Mouse (Mus musculus): ENCODE measurements at regions not wholly inside any gene's neighbourhood (a gene's known extent, or its start where the extent isn't known, plus 50 kb on each side); places are given as distances from the start of the nearest gene placed in this dataset.

DNA sequence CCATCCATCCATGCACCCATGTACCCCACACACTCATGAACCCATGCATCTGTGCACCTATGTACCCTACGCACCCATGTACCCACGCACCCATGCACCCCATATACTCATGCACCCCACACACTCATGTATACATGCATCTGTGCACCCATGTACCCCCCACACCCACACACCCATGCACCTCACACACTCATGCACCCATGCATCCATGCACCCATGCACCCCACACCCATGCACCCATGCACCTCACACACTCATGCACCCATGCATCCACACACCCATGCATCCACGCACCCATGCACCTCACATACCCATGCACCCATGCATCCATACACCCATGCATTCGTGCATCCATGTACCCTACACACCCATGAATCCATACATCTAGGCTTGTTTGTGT lies 63.6 kb downstream of the 4930564D02Rik start:
- DNase-seq (ENCODE audit: extremely low spot score): no peak

DNA sequence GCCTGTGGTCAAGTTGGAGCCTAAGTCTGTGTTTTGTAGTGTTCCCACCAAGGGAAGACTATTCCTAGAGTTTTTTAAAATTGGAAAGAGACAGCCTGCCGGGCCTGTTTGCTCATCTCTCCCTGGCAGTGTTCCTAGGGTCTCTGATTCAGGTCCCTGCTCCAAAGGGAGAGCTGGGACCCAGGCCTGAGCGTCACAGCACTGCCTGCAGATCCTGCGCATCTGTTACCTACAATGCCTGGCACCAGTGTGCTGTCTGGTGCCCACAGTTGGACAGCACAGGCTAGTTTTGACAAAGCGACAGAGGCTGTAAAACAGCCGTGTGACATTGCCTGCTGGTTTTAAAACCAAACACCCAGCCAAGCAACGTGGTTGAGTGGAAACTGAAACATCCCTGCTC lies 64.4 kb downstream of the 4930564D02Rik start:
- no peak for DNase-seq (ENCODE audit: extremely low spot score)

DNA sequence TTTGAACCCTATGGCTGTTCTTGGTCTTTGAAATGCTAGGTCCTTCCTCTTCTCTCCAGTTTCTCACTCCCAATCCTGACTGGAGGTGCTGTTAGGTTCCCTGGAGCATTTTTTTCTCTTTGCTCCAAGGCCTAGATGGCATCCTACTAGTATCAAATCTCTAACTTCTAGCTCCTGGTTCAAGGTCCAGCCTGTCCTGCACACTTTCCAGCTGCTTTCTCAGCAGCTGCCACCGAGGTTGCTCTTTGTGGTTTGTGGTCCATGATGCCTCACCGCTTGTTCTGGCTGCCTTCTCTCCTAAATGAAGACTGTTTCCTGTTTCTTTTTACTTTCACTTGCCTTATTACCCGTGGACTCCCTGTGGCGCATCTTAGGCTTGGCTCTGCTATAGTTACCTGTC lies 66.4 kb downstream of the 4930564D02Rik start:
- no peak for DNase-seq (ENCODE audit: extremely low spot score)

GRCm38 (mm10) chr3:105141170-105141971 lies 74.7 kb downstream of the 4930564D02Rik start:
- DNase-seq (ENCODE audit: extremely low spot score): no peak

DNA sequence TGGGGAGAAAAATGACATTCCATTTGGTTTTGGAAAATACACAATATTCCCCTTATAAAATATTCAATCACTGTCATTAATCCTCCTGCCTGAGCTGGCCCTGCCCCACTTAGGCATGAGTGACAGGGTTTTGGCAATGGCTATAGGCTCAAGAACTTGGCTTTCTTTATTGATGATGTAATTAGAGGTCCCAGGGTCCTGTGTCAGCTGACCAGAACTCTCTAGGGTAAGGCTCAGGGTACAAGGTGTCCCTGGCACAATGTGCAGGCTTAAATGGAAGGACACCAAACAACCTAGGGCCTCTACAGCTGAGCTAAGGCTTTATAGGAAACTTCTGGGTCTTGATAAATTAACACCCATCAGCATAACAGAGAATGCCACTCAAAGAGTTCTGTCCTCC lies 76.0 kb downstream of the 4930564D02Rik start:
- no peak for DNase-seq (ENCODE audit: extremely low spot score)

GRCm38 (mm10) chr3:105151475-105152157 lies 85.0 kb downstream of the 4930564D02Rik start:
- peak; percentile 58 for DNase-seq (ENCODE audit: extremely low spot score)

DNA sequence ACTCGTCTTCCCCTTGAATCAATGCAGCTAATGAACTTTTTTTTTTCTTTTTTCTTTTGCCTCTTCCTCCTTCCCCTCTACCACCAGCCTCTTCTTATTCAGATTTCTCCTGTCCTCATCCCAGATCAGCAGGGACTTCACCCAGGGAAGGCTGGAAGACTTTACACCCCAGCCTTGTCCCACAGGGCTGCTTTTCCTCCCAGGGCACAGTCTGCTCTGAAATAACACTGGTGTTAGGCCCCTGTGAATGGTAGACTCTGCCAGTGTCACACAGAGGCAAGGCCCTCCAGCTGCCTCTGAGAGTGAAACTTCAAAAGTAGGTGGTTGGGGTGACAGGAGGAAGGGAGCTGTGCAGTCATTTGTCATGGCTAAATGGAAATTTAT lies 85.5 kb downstream of the 4930564D02Rik start:
- no peak for DNase-seq (ENCODE audit: extremely low spot score)

DNA sequence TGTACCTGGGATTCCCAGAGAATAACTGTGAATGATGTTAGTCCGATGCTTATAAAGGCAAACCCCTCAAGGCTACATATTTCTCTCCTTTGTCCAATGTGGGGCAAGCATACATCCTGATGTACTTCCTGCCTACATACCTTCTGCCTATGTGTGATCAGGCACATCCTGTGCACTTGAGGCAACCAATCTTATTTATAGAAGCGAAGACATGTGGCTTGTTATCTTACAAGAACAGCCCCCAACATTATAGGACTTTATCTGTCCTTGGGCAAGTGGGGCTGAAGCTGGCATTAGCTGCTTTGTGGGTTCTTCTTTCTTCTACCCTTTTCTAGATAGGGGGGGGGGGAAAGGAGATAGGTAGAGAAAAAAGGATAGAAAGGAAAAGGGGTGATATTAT lies 91.7 kb downstream of the 4930564D02Rik start:
- DNase-seq (ENCODE audit: extremely low spot score): no peak

DNA sequence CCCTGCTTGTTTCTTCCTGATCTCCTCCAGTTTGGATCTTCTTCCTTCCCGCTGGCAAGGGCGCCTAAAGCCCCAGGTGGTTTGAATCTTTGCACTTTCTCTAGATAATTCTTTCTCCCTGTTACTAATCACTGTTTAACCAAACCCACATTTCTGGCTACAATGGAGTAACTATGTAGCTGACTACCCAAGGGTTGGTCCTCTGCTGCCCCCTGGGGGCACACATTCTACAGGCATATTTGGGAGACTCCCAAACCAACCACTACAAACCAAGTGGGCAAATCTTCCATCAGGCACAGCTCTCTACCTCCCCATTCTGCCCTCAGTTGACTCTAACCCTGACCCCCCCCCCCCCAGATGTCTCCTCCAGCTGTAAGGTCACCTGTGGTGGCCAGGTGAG lies 98.7 kb downstream of the 4930564D02Rik start:
- DNase-seq (ENCODE audit: extremely low spot score): peak; percentile 63

DNA sequence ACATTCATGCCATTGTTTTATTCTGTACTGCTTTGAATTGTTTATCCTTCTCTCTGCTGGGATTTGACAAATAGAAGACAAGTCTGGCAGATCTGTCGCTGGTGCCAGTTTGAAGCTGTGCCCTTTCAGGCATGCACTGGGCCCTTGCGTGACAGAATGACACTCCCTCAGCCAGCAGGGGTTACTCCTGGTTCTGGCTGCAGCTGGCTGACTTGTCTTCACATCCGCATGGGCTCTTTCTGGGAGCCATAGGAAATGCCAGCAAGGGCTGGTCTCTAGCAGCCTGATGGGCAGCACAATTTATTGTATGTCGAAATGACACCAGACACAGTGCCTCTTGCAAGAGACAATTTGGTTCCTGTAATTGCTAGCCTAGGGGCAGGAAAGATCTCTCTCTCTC lies 102.5 kb downstream of the 4930564D02Rik start:
- no peak for DNase-seq (ENCODE audit: extremely low spot score)

DNA sequence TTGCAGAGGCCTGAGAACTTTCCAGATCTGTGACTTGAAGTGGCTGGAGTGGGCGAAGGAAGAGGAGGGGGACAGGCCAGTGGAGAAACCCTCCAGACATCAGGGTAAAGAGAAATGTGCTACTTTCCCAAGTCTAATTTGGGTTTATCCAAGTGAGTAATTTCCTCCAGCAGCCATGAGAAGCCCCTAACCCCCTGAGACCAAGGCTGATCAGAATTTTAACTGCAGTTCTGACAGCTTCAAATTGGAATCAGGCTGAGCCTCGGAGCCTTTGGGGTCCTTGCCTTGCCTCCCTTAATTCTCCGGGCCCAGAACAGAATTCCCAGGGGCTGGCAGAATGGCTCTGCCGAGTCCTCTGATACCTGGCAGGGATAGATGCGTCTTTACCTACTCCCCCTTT lies 104.9 kb downstream of the 4930564D02Rik start:
- DNase-seq (ENCODE audit: extremely low spot score): no peak

DNA sequence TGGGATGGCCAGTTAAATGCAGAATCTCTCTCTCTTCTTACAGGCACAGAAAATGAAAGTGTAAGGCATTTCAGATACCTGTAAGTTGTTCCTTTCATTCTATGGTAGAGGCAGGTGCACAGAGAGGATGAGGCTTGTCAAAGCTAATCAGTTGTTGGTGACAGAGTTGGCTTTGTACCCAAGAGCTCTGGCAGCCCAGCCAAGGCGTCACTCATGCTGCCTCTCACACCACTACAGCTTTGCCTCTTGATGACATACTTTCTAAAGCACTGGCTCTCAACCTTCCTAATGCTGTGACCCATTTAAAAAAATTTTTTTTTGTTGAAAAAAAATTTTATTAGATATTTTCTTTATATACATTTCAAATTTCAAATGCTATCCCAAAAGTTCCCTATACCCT lies 105.4 kb downstream of the 4930564D02Rik start:
- no peak for DNase-seq (ENCODE audit: extremely low spot score)

DNA sequence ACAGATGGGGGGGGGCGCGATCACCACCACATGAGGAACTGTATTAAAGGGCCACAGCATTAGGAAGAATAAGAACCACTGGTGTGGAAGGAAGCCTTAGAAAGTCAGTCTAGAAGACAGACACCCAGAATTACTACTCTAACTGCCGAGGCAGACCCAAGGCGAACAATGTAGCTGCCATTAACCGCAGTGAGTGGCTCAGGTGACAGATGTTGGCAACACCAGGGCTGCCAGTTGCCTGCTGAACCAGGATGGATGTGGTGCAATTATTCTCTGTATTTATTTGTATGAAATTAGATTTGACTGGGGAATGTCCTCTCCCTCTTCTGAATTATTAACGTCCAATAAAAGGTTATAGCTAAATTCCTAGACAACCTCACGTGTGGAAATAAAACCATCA lies 124.7 kb downstream of the 4930564D02Rik start:
- no peak for DNase-seq (ENCODE audit: extremely low spot score)

- DNase-seq (ENCODE audit: extremely low spot score): no peak
Measured at GRCm38 (mm10) chr3:105191830-105192229, 125.2 kb downstream of the 4930564D02Rik start.

DNA sequence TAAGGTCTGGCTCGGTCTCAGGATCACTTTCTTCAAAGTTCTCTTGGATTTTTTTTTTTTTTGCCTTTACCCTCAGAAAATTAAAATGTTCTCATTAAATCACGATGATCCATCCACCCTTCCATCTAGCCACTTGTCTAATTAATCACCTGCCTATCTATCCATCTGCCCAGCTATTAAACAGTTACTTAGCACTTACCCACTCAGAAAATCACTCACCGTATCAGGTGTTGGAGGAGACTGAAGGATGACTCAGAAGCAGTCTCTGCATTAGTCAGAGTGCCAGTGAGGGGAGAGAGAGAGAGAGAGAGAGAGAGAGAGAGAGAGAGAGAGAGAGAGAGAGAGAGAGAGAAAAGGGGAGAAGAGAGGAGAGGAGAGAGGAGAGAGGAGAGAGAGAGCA lies 134.1 kb downstream of the 4930564D02Rik start:
- DNase-seq (ENCODE audit: extremely low spot score): no peak

- DNase-seq (ENCODE audit: extremely low spot score): peak; percentile 32
Measured at GRCm38 (mm10) chr3:105209164-105209563, 142.5 kb downstream of the 4930564D02Rik start.

- DNase-seq (ENCODE audit: extremely low spot score): no peak
Measured at GRCm38 (mm10) chr3:105211023-105211422, 144.4 kb downstream of the 4930564D02Rik start.

- no peak for DNase-seq (ENCODE audit: extremely low spot score)
Measured at GRCm38 (mm10) chr3:105211726-105212125, 145.1 kb downstream of the 4930564D02Rik start.

DNA sequence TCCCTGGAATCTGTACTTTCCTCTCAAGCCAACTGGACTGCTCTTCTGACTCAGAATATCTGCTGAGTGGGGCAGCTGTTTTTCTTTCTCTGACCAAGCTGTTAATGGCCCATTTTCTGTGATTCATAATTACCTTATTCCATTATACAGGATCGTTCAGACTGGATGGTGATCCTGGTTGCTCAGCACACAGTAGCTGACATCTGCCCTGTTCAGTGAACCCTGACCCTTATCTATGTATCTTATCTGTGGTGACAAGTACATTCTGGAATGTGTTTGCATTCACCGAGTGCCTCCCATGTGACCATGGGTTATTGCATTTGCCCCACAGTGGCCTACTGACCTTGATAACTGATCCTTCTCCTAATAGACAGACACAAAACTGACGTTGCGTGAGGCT lies 148.2 kb downstream of the 4930564D02Rik start:
- peak; percentile 27 for DNase-seq (ENCODE audit: extremely low spot score)

DNA sequence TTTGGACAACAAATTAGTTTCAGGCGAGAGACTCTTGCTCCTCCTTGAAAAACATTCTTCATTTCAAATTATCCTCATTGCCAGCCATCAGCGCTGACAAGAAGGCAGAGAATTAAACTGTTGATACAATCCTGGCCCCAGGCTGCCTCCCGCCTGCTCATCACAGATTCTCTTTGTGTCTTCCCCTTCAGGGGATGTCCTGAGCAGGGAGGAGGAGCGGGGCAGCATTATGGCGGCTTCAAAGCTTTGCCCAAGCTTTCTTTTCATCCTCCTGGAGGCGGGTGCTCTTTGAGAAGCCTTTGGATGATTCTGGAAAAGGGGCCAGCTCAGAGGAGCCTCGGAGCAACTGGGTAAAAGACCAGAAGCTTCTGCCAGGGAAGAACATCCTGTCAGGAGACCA lies 149.1 kb downstream of the 4930564D02Rik start:
- DNase-seq (ENCODE audit: extremely low spot score): peak; percentile 31

DNA sequence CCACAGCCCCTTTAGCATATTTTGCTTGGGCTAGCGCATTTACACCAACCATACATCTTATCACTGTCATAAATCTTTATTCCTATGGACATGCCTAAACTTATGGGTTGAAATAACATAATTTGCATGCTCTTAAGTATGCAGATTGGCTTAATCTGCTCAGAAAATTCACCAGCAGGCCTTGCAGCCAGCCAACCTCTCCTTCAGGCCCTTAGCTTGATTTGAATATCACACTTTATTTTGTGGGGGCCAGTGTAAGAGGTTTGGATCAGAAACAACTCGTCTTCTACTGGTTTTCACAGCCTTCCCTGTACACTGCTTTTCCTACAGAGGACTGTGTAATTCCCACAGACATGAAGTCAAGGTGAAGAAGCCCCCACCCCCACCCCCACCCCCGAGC lies 153.0 kb downstream of the 4930564D02Rik start:
- no peak for DNase-seq (ENCODE audit: extremely low spot score)

GRCm38 (mm10) chr3:105220641-105221040 lies 154.0 kb downstream of the 4930564D02Rik start:
- no peak for DNase-seq (ENCODE audit: extremely low spot score)

GRCm38 (mm10) chr3:105222925-105223324 lies 156.3 kb downstream of the 4930564D02Rik start:
- DNase-seq (ENCODE audit: extremely low spot score): no peak

Measured in embryo, embryonic 9.5 days (tissue).